Mouse (Mus musculus): ENCODE measurements around the gene Siglec1. TPM values are rescaled to one million over a fixed set of nuclear protein-coding genes. Genes with fewer than 3 reads are reported as not detected.

The Siglec1 gene
- polyA plus RNA-seq, 1 experiment from 2014 or later: 0.09 TPM

DNA sequence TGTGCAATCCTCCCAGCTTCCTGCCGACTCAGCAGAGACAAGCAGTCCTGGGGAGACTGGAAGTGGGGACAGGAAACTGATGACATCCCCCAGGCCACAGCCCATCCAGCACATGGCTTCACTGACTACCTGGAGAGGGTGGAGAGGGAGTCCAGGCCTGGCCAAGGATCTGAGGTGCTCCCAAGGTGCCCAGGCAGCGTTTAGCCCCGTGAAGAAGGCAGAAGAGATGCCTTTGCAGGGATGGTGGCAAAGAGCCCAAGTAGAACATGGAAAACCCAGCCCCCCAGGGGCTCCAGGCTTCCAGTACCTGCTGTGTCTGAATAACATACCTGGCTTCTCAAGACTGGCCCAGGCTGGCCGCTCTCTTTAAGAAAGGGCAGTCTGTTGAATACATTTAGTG is 2.0 kb upstream of the Siglec1 start:
- 89% methylated on average over 4 of the region's 4 CpGs for WGBS

DNA sequence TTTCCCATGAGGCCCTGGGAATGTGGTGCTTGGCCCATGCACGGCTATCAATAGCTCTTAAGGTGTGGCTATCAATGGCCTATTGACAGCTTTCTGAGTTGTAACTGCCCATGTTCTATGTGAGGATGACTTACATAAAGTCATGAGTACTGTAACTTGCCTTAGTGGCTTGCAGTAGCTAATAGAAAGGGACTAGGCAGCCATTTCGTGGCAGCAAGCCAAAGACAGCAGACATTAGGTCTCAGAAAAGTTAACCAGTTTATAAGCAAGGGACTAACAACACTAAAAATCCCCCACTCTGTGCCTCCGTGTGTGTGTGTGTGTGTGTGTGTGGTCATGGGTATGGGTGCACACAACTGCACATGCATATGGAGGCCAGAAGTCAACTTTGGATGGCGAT is 2.4 kb downstream of the Siglec1 start:
- Histone ChIP-seq H3K9me3 (ENCODE audit: control insufficient read depth, low read length) (no peaks in the 10 kb centered on the region), H3K27ac (ENCODE audit: low read depth, low read length) (no peak overlapping the region), H3K36me3 (ENCODE audit: control insufficient read depth, insufficient read depth, low read length) (no peaks in the 10 kb centered on the region), H3K27me3 (ENCODE audit: control insufficient read depth, insufficient read depth, low read length) (no peaks in the 10 kb centered on the region), H3K4me1 (ENCODE audit: control insufficient read depth, insufficient read depth, low read length) (no peaks in the 10 kb centered on the region), H3K4me3 (ENCODE audit: low read depth, low read length) (no peak overlapping the region), H3K9ac (replicated peaks; ENCODE audit: low read depth, low read length) (no peak overlapping the region), H3K4me2 (ENCODE audit: low read depth, low read length) (no peak overlapping the region)
- no peak for ATAC-seq (ENCODE audit: low read depth)
- 94% methylated on average over 4 of the region's 4 CpGs for WGBS

More for the DNA sequence above, 2.0 kb upstream of the Siglec1 start:
- Histone ChIP-seq H3K4me1 (ENCODE audit: control insufficient read depth, insufficient read depth, low read length) (no peaks in the 10 kb centered on the region), H3K4me2 (ENCODE audit: low read depth, low read length) (no peak overlapping the region), H3K27me3 (ENCODE audit: control insufficient read depth, insufficient read depth, low read length) (no peaks in the 10 kb centered on the region), H3K4me3 (ENCODE audit: low read depth, low read length) (no peak overlapping the region), H3K27ac (ENCODE audit: low read depth, low read length) (no peak overlapping the region), H3K9me3 (ENCODE audit: control insufficient read depth, low read length) (no peaks in the 10 kb centered on the region), H3K36me3 (ENCODE audit: control insufficient read depth, insufficient read depth, low read length) (no peaks in the 10 kb centered on the region), H3K9ac (replicated peaks; ENCODE audit: low read depth, low read length) (no peak overlapping the region)
- no peak for ATAC-seq (ENCODE audit: low read depth)

DNA sequence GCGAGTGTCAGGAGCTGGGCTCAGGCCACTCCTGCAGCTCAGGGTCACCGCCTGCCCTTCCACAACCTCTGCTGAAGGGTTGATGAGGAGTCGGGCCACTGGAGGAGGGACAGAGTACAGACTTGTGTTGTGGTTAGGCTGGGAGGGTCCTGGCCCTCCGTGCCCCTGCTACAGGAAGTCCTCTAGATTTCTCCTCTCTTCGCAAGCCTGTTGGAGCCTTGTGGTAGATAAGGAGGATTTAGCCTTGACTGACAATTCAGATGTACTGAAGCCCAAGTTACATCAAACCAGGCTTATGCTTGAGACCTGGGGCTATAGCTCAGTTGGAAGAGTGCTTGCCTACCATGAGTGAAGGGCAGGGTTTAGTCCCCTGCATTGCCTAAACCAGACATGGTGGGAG is 6.1 kb downstream of the Siglec1 start:
- ATAC-seq (ENCODE audit: low read depth): no peak
- Histone ChIP-seq H3K4me2 (ENCODE audit: low read depth, low read length) (no peak overlapping the region), H3K4me1 (ENCODE audit: control insufficient read depth, insufficient read depth, low read length) (no peaks in the 10 kb centered on the region), H3K27me3 (ENCODE audit: control insufficient read depth, insufficient read depth, low read length) (no peaks in the 10 kb centered on the region; the same call in 1 of the 2 replicates), H3K9me3 (ENCODE audit: control insufficient read depth, low read length) (no peaks in the 10 kb centered on the region), H3K4me3 (ENCODE audit: low read depth, low read length) (no peak overlapping the region), H3K27ac (ENCODE audit: low read depth, low read length) (no peak overlapping the region), H3K9ac (replicated peaks; ENCODE audit: low read depth, low read length) (no peak overlapping the region), H3K36me3 (ENCODE audit: control insufficient read depth, insufficient read depth, low read length) (no peaks in the 10 kb centered on the region)
- WGBS: 85% methylated on average over 5 of the region's 5 CpGs

DNA sequence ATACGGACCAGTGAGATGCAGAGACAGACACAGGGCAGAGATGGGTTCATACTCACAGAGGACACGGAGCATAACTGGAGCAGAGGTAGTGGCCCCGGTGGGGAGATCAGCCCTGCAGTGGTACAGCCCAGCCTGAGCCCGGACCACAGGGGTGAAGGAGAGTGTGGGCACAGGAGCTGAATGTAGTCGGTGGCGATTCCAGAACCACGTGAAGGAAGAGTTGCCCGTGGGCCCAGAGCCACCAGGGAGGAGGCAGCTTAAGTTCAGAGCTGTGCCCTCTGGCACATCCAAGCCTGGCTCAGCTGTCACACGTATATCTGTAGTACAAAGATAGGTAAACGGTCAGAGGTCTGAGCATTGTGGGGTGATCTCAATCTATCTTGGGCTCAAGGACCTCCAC is 14.0 kb downstream of the Siglec1 start:
- Histone ChIP-seq H3K4me3 (ENCODE audit: low read depth, low read length) (no peak overlapping the region), H3K4me2 (ENCODE audit: low read depth, low read length) (no peak overlapping the region), H3K9ac (replicated peaks; ENCODE audit: low read depth, low read length) (no peak overlapping the region), H3K27me3 (ENCODE audit: control insufficient read depth, insufficient read depth, low read length) (no peaks in the 10 kb centered on the region), H3K36me3 (ENCODE audit: control insufficient read depth, insufficient read depth, low read length) (no peaks in the 10 kb centered on the region), H3K4me1 (ENCODE audit: control insufficient read depth, insufficient read depth, low read length) (no peaks in the 10 kb centered on the region), H3K27ac (ENCODE audit: low read depth, low read length) (no peak overlapping the region), H3K9me3 (ENCODE audit: control insufficient read depth, low read length) (no peaks in the 10 kb centered on the region)
- 85% methylated on average over 10 of the region's 10 CpGs for WGBS
- ATAC-seq (ENCODE audit: low read depth): no peak

DNA sequence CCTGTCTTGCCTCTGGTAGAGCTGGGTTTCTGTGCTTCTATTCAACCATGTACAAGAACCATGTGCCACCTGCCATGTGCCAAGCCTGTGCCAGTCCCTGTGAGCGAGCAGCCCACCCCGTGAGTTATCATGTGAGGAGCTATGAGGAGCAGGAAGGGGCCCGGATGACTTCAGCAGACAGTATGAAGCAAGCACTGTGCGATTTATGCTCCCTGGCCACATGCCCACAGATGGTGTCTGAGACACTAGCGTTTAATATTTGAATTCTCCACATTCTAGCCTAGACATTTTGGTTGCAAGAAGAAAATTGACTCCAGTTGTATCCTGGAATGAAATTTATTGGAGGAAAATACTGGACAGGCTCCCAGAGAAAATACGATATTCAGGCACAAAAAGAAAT is 19.1 kb downstream of the Siglec1 start:
- ATAC-seq (ENCODE audit: low read depth): no peak
- WGBS: 76% methylated on average over 6 of the region's 6 CpGs

DNA sequence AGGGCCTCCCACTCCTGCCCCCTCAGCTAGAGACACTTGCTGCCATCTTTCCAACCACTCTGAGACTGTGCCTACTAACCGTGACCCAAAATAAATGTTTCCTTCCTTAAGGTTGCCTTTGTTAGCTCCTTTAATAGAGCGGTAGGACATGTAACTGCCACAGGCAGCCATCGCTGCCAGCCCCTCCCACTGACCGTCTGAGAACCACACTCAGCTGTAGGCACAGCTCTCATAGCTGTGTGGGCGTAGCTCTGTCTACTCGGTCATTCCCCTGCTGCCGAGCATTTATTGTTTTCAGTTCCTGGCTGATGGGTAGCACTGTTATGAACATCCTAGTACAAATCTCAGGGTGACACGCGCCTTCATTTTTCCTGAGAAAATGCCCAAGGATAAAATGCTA is 20.2 kb downstream of the Siglec1 start:
- H3K4me1 ChIP-seq (ENCODE audit: control insufficient read depth, insufficient read depth, low read length): 0 out of 2 replicates have a peak, but pooled peaks cover 4% of the 10 kb centered on the region
- H3K9me3 ChIP-seq (ENCODE audit: control insufficient read depth, low read length): no peaks in the 10 kb centered on the region
- WGBS: 67% methylated on average over 9 of the region's 9 CpGs
- H3K9ac ChIP-seq (replicated peaks; ENCODE audit: low read depth, low read length): no peak overlapping the region
- no peak overlapping the region for H3K4me2 ChIP-seq (ENCODE audit: low read depth, low read length)
- no peak for ATAC-seq (ENCODE audit: low read depth)
- no peaks in the 10 kb centered on the region for H3K36me3 ChIP-seq (ENCODE audit: control insufficient read depth, insufficient read depth, low read length)
- H3K4me3 ChIP-seq (ENCODE audit: low read depth, low read length): no peak overlapping the region
- H3K27me3 ChIP-seq (ENCODE audit: control insufficient read depth, insufficient read depth, low read length): no peaks in the 10 kb centered on the region
- no peak overlapping the region for H3K27ac ChIP-seq (ENCODE audit: low read depth, low read length)

More for the DNA sequence above, 19.1 kb downstream of the Siglec1 start:
- Histone ChIP-seq H3K4me1 (ENCODE audit: control insufficient read depth, insufficient read depth, low read length) (0 out of 2 replicates have a peak, but pooled peaks cover 4% of the 10 kb centered on the region), H3K4me2 (ENCODE audit: low read depth, low read length) (no peak overlapping the region), H3K4me3 (ENCODE audit: low read depth, low read length) (no peak overlapping the region), H3K27me3 (ENCODE audit: control insufficient read depth, insufficient read depth, low read length) (no peaks in the 10 kb centered on the region), H3K36me3 (ENCODE audit: control insufficient read depth, insufficient read depth, low read length) (no peaks in the 10 kb centered on the region), H3K9ac (replicated peaks; ENCODE audit: low read depth, low read length) (no peak overlapping the region), H3K27ac (ENCODE audit: low read depth, low read length) (no peak overlapping the region), H3K9me3 (ENCODE audit: control insufficient read depth, low read length) (no peaks in the 10 kb centered on the region)

DNA sequence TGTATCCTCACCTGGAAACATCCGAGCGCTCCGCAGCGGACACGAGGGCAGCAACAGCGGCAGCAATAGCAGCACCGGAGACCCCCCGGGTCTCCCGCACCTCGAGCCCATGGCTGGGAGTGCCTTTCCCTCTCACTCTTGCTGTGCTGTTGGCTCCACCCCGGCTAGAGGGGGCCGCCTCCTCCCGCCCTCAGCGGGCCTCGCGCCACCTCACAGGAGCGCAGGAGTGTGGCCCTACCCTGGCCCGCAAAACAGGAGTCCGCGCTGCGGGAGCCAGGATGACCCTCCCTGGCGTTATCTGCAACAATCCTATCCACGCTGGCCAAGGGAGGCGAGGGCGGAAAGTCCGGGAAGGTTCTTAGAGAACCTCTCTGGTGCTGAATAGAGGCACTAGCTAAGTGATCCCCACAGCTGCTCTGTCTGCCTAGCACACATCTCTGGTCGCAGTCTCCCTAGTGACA is 23.1 kb downstream of the Siglec1 start, which contains the start of gene Adam33:
TSS of gene Adam33 (minus strand) at position 411 of the 461 bp plus-strand sequence.
- Histone ChIP-seq H3K4me2 (ENCODE audit: low read depth, low read length) (peak within 1 kb of the TSS; percentile 37), H3K27ac (ENCODE audit: low read depth, low read length) (no peak within 1 kb of the TSS), H3K9ac (replicated peaks; ENCODE audit: low read depth, low read length) (no peak within 1 kb of the TSS), H3K36me3 (ENCODE audit: control insufficient read depth, insufficient read depth, low read length) (no peaks in the 10 kb centered on the region), H3K4me1 (ENCODE audit: control insufficient read depth, insufficient read depth, low read length) (0 out of 2 replicates have a peak, but pooled peaks cover 4% of the 10 kb centered on the region), H3K27me3 (ENCODE audit: control insufficient read depth, insufficient read depth, low read length) (no peaks in the 10 kb centered on the region), H3K9me3 (ENCODE audit: control insufficient read depth, low read length) (no peaks in the 10 kb centered on the region), H3K4me3 (ENCODE audit: low read depth, low read length) (no peak within 1 kb of the TSS)
- 5% methylated on average over 13 of the region's 27 CpGs for WGBS
- ATAC-seq (ENCODE audit: low read depth): peak; percentile 51; the same call in 1 of the 2 replicates

DNA sequence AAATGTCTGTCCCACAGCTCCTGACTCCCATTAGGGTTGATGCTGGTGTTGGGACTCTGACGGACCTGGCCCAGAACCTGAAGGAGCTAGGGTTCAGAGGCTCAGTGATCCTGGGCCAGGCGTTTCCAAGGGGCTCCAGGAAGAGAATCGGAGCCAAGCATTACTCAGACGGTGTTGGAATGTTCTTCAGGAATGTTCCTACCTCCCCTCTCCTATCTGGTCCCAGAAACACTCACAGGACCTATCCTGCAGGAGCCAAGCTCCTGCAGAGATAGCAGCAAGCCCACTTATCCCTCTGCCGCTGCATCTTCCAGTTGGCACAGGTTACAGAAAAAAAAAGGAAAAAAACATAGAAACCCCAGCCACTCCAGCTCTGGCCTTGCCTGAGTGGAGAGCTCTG is 25.0 kb downstream of the Siglec1 start:
- no peaks in the 10 kb centered on the region for H3K27me3 ChIP-seq (ENCODE audit: control insufficient read depth, insufficient read depth, low read length)
- WGBS: 85% methylated on average over 5 of the region's 5 CpGs

DNA sequence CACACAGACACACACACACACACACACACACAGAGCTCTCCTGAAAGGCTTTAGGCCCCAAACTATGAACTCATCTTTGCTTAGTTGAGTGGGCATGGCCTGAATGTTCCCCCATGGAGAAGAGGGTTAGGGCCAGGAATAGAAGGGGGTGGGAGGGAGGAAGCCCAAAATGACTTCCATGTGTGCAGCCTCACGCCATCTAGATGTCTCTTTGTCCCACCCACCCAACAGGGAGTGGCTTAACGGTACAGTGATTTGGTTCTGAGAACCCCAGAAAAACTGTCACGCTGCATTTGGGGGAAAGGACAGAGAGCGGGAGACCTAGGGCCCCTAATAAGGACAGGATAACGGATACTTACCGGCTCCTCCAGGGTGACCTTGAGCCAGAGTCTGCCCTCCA is 25.8 kb downstream of the Siglec1 start:
- 59% methylated on average over 6 of the region's 6 CpGs for WGBS

More for the DNA sequence above, 25.0 kb downstream of the Siglec1 start:
- Histone ChIP-seq H3K9ac (replicated peaks; ENCODE audit: low read depth, low read length) (no peak overlapping the region), H3K36me3 (ENCODE audit: control insufficient read depth, insufficient read depth, low read length) (no peaks in the 10 kb centered on the region), H3K27ac (ENCODE audit: low read depth, low read length) (no peak overlapping the region), H3K4me1 (ENCODE audit: control insufficient read depth, insufficient read depth, low read length) (0 out of 2 replicates have a peak, but pooled peaks cover 4% of the 10 kb centered on the region), H3K4me2 (ENCODE audit: low read depth, low read length) (no peak overlapping the region), H3K4me3 (ENCODE audit: low read depth, low read length) (no peak overlapping the region), H3K9me3 (ENCODE audit: control insufficient read depth, low read length) (no peaks in the 10 kb centered on the region)
- ATAC-seq (ENCODE audit: low read depth): no peak

More for the DNA sequence above, 25.8 kb downstream of the Siglec1 start:
- no peak for ATAC-seq (ENCODE audit: low read depth)
- 0 out of 2 replicates have a peak, but pooled peaks cover 4% of the 10 kb centered on the region for H3K4me1 ChIP-seq (ENCODE audit: control insufficient read depth, insufficient read depth, low read length)
- H3K36me3 ChIP-seq (ENCODE audit: control insufficient read depth, insufficient read depth, low read length): no peaks in the 10 kb centered on the region
- no peak overlapping the region for H3K9ac ChIP-seq (replicated peaks; ENCODE audit: low read depth, low read length)
- no peak overlapping the region for H3K4me3 ChIP-seq (ENCODE audit: low read depth, low read length)
- no peaks in the 10 kb centered on the region for H3K9me3 ChIP-seq (ENCODE audit: control insufficient read depth, low read length)
- H3K4me2 ChIP-seq (ENCODE audit: low read depth, low read length): no peak overlapping the region
- no peak overlapping the region for H3K27ac ChIP-seq (ENCODE audit: low read depth, low read length)
- no peaks in the 10 kb centered on the region for H3K27me3 ChIP-seq (ENCODE audit: control insufficient read depth, insufficient read depth, low read length)
